Mouse (Mus musculus) olfactory bulb, adult 2 months (tissue): ENCODE data around the gene Crip2. TPM values are rescaled to one million over a fixed set of nuclear protein-coding genes. Genes with fewer than 3 reads are reported as not detected.

Source experiments
- H3K27ac ChIP-seq: fragments of 200-500 bp; 2 replicates; pipeline ENCODE4 v1.5.1; 2012; ENCODE audit warnings: low read depth, low read length; ENCODE audit not compliant: insufficient read depth
- H3K4me1 ChIP-seq: fragments of 200-500 bp; 2 replicates; pipeline ENCODE4 v1.6.1; 2012; ENCODE audit warnings: low read length; ENCODE audit not compliant: control insufficient read depth, insufficient read depth
- H3K4me3 ChIP-seq: fragments of 200-500 bp; 2 replicates; pipeline ENCODE4 v1.5.1; 2012; ENCODE audit warnings: mild to moderate bottlenecking, low read depth, low read length, moderate library complexity; ENCODE audit not compliant: insufficient read depth
- CTCF ChIP-seq: fragments of 200-500 bp; IDR thresholded peaks from 2 replicates; pipeline ENCODE4 v1.5.1; 2012; ENCODE audit warnings: low read depth, mild to moderate bottlenecking, low read length, moderate library complexity; ENCODE audit not compliant: insufficient read depth
- POLR2A ChIP-seq: fragments of 200-500 bp; IDR thresholded peaks from 2 replicates; pipeline ENCODE4 v1.6.1; 2012; ENCODE audit warnings: mild to moderate bottlenecking, low read depth, low read length, moderate library complexity; ENCODE audit not compliant: insufficient read depth
- WGBS: fragments of 180-500 bp; shearing (Covaris S2); methylation state at CpG from one replicate; pipeline ENCODE4 v1.1.7; 2018; 5-methylcytosine and 5-hydroxymethylcytosine counted together
- polyA plus RNA-seq: library from polyadenylated mRNA; stranded (reverse); fragments of >200 nt; gene quantifications from 2 replicates; pipeline ENCODE4 v1.2.4, GENCODE M21; 2012; ENCODE audit warnings: low replicate concordance; ENCODE audit not compliant: missing spikeins, insufficient read depth, insufficient read length

The Crip2 gene
- polyA plus RNA-seq, 1 experiment, result not detected

DNA sequence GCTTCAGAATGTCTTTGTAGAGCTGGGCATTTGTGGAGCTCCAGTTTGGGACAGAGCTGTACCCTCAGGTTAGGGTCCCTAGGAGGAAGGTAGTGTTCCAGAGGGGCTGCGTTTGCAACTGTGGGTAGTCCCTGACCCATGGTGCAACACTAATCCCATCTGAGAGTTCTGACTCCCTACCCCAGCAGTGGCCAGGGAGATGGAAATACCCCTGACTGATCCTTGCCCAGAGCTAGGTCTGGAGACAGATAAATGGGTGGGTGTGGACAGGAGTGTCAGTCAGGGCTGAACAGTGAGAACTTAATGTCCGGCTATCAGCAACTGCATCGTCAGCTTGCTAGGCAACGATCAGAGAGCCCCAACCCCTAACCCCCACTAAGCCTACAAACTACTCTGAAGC is 10.6 kb downstream of the Crip2 start:
- Histone ChIP-seq H3K4me3 (no peak overlapping the region), H3K27ac (no peak overlapping the region), H3K4me1 (peaks cover 25% of the 10 kb centered on the region)
- WGBS, result 89% methylated on average over 4 of the region's 4 CpGs
- TF ChIP-seq POLR2A, result no peak
- TF ChIP-seq CTCF, result no peak

DNA sequence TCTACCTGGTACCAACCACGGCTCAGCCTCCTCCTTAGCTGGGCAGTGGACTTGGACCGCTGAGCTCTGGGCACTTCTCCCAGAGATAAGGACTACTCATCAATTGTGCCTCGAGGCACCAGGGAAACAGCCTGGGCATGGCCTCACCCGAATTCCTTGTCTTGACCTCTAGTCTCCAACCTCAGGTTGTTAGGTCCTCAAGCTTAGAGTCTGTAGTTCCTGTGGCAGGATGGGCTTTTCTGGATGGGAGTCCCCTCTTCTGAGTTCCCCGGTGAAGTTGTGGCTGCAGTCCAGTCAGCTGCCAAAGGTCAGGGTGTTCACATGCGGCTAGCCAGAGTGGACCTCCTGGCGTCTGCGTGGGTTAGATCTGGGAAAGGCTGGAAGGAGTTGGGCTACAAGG is 11.0 kb downstream of the Crip2 start:
- H3K27ac ChIP-seq, result no peak overlapping the region
- H3K4me3 ChIP-seq, result no peak overlapping the region
- 76% methylated on average over 8 of the region's 8 CpGs for WGBS
- H3K4me1 ChIP-seq, result peaks cover 25% of the 10 kb centered on the region
- TF ChIP-seq CTCF (no peak), POLR2A (no peak)

DNA sequence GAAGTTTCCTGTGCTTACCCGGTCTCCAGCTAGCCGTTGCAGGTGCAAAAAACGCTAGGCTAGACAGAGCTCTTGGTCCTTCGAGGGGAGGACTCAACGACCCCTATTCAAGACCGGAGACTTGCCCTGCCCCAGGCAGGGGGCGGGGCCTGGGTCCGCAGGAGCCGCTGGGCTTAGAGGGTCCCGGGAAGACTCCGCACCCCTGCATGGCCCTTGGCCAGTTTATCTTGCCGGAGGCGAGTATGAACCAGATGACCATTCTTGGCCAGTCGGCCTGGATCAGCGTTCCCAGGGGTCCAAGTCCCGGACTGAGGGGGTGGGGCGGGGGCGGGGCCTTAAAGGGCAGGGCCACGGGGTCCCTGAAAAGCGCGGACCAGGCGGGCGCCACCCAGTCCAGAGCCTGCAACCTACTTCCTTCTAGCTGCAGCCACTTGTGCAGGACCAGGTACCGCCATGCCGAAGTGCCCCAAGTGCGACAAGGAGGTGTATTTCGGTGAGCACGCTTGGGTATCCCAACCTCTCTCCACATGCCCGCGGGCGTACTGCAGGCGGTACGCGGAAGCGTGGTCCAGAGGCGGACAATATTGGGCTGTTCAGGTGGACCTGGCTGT is 11.7 kb downstream of the Crip2 start:
- Histone ChIP-seq H3K4me1 (peaks cover 24% of the 10 kb centered on the region), H3K27ac (no peak overlapping the region), H3K4me3 (peak overlapping the region; percentile 21)
- no peak for TF ChIP-seq CTCF
- TF ChIP-seq POLR2A, result no peak
- WGBS, result 3% methylated on average over 36 of the region's 36 CpGs

DNA sequence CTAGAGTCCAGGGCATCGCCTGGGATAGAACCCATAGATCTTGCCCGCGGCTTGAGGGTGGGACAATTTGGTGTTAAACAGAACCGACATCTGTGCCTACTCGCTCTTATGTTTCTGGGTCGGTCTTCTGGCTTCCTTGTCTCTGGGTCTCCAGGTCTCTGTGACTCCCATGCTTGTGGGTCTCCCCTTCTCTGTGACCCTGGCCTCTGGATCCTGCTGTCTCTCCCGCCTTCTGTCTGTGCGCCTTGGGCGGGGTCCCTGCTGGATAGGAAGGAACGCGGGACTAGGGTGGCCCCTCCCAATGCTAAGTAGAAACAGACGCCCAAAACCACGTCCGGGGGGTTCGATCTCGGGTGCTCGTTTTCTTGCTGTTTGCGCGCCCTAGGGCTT is 12.2 kb downstream of the Crip2 start:
- TF ChIP-seq POLR2A (no peak), CTCF (no peak)
- peak overlapping the region; percentile 21 for H3K4me3 ChIP-seq
- 41% methylated on average over 19 of the region's 19 CpGs for WGBS
- H3K4me1 ChIP-seq, result peaks cover 24% of the 10 kb centered on the region
- no peak overlapping the region for H3K27ac ChIP-seq

DNA sequence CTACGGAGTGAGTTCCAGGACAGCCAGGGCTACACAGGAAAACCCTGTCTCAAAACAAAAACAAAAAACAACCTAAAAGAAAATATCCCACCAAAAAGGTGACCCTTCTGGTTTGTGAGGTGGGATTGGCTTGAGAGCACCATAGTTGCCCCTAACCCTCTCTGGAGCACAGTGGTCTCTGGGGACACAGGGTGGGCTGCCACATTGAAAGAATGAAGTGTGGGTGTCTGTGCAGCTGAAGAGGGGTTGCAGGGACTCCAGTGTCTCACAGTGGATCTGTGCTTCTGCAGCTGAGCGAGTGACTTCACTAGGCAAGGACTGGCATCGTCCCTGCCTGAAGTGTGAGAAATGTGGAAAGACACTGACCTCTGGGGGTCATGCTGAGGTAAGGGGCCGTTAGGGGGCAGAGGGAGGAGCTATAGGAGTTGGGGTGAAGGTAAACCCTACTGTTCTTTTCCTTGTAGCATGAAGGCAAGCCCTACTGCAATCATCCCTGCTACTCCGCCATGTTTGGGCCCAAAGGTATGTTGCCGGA is 13.0 kb downstream of the Crip2 start:
- TF ChIP-seq POLR2A (no peak), CTCF (no peak)
- 85% methylated on average over 6 of the region's 6 CpGs for WGBS
- no peak overlapping the region for H3K4me3 ChIP-seq
- no peak overlapping the region for H3K27ac ChIP-seq
- peaks cover 21% of the 10 kb centered on the region for H3K4me1 ChIP-seq

DNA sequence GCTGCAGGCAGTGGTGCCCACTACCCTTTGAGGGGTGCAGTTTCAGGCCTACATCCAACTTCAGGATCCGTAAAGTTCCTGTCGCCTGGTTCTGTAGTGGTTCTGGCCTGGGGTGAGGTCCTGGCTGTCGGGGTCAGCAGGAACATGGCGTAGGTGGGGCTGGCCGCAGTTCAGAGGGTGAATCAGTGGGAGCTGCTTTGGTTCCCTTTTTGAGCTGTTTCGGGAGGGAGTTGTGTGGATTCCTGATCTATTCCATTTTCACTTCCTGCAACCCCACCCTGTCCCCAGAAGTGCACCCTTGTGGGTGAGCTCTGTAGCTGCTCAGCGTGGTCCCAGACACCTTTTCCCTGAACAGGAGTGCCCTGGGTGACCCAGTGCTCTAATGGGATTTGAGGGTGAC is 13.9 kb downstream of the Crip2 start:
- Histone ChIP-seq H3K27ac (no peak overlapping the region), H3K4me3 (no peak overlapping the region), H3K4me1 (peaks cover 21% of the 10 kb centered on the region)
- 93% methylated on average over 7 of the region's 7 CpGs for WGBS
- TF ChIP-seq CTCF (no peak), POLR2A (no peak)

DNA sequence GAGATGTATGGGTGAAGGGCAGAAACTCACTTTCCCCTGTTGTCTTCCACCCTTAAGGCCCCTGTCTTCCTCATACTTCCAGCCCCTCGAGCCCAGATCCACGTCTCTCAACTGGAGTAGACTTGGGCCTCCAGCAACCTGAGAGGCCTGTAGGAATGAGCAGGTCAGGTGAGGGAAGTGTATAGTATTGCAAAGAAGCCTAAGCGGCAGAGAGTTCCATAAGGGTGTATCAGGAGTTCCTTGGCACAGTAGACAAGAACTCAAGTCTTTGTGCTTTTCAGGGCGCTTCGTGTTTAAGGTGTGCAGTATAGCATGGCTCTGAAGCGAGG is 14.7 kb downstream of the Crip2 start:
- no peak overlapping the region for H3K4me3 ChIP-seq
- no peak overlapping the region for H3K27ac ChIP-seq
- H3K4me1 ChIP-seq, result peaks cover 21% of the 10 kb centered on the region
- no peak for TF ChIP-seq CTCF
- 88% methylated on average over 6 of the region's 6 CpGs for WGBS

DNA sequence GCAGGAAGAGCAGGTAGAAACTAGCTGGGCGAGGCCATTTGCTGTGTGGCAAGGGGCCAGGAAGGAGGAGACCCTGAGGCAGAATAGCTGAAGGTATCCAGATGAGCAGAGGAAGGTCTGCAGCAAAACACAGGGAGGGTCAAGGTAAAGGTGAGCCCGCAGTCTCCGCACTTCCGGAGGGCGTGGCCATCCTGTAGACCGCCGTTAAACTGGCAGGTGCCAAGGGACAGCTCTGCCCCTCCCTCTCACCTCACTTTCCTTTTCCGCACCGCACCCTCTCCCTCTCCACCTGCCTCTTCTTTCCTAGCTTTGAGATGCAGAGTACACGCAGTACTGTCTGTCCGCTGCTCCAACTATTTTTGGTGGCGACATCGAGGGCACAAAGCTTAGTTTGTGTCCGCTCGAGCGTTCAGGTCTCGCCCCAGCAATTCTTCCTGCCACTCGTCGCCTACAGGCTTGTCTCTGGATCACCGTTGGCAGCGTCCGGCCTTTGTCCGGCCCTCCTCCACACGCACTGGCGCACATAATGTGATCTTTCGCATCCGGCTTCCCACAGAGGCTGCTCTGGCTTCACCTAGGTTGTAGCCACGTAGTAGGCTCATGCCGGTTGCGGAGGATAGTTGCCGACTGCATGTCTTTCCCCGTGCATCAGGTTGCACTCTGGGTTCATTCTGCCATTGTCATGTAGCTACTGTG is 15.2 kb downstream of the Crip2 start:
- no peak for TF ChIP-seq CTCF
- TF ChIP-seq POLR2A, result no peak
- Histone ChIP-seq H3K4me1 (peaks cover 21% of the 10 kb centered on the region), H3K4me3 (peak overlapping the region; percentile 32), H3K27ac (peak overlapping the region; percentile 9; the same call in 1 of the 2 replicates)
- WGBS, result 9% methylated on average over 32 of the region's 32 CpGs

DNA sequence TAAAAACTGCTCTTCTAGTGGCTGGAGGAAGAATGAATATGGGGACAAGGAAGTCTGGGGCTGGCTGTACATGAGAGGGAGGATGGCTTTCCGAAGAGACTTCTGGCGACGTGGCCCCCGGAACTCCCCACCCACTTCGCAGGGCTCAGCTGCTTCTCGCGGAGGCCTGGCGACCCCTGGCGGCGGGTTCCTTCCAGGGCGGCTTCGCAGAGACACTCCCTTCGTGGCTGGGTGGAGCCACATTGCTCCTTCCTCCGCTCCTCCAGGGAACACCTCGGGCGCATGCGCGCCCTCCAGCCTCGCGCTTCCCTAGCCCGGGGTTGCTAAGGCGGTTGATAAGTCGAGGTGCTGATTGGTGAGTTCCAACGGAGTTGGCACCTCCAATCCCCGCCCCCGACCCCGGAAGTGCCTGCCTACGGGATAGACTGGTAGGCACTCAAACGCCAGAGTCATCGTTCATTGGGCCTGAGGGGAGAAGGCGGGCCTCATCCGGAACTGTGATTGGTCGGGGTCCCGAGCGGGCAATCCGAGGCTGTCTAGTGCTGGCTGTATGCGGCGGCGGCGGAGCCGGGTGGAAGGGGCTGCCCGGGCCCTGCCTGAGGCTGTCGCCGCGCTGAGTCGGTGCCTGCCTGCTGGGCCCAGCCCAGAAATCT is 16.0 kb downstream of the Crip2 start, which contains the start of gene Tedc1:
TSS of gene Tedc1 (plus strand) at position 535 of the 653 bp plus-strand sequence.
- Histone ChIP-seq H3K4me3 (peak within 1 kb of the TSS; percentile 54), H3K4me1 (peaks cover 21% of the 10 kb centered on the region), H3K27ac (peak within 1 kb of the TSS; percentile 9; the same call in 1 of the 2 replicates)
- TF ChIP-seq POLR2A (no peak), CTCF (peak; percentile 96)
- under 1% methylated on average over 46 of the region's 46 CpGs for WGBS
